In the genomic region with DNA sequence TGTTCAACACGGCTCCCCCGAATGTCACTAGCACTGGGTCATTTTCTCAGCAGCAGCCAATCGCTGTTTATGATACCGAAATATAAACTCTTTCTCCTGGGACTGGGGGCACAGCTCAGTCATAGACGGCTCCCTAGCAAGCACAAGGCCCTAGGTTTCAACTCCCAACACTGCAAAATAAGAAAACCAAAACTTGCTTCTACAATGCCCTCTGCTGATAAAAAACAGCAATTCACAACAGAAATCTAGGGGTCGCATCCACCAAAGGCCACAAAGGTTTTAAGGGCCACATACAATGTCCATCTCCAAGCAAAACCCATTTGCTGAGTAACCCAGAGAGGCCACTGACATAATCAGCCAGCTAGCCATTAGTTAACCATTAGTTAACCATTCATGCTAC, we compare ENCODE assay signal across 15 mouse cellular contexts. TPM values are rescaled to one million over a fixed set of nuclear protein-coding genes. Genes with fewer than 3 reads are reported as not detected.
A peak's percentile ranks its signal among the peaks of the same experiment; 100 is the strongest.
DNase-seq lines count a peak whose midpoint lies in the region; ATAC-seq and TF ChIP-seq lines count a peak whose summit lies in the region.
"Had no signal": no experiment of that assay in that cellular context is flagged by ENCODE, and none has a peak within 500 bp of the region (broad histone marks: within the 10 kb centered on the region; RNA-seq: fewer than 3 reads in every experiment).

No protein-coding gene starts in this region.

- in situ Hi-C loops in CH12.LX (cut with MboI; ENCODE audit: low pct_ligation_motif_present, low pct_unique_long_range_greater_than_20kb, low sequenced_read_pairs): no loop called here

- no peak for ATAC-seq in kidney, postnatal 0 days (replicated peaks; ENCODE audit: low FRiP score, low read depth)
- no peak for ATAC-seq in liver, embryonic 14.5 days (ENCODE audit: insufficient read depth)
- ATAC-seq in forebrain, embryonic 15.5 days (replicated peaks): no peak
- ATAC-seq: inflammation-experienced regulatory T-cells, adult 6 months had no signal

- peak; percentile 45 for TF ChIP-seq RAD21 in CH12.LX (IDR thresholded peaks at IDR 0.05; ENCODE audit: low read depth, low read length)
- TF ChIP-seq RAD21 in MEL (IDR thresholded peaks at IDR 0.05; ENCODE audit: low read depth, low read length): peak; percentile 35

- DNase-seq in kidney, postnatal 0 days (ENCODE audit: low spot score): no peak
- no peak for DNase-seq in kidney, postnatal 10 days
- DNase-seq in CH12.LX (ENCODE audit: extremely low read depth) (no peak), MEL (ENCODE audit: low read depth, low spot score) (no peak)
- DNase-seq in liver, embryonic 14.5 days (ENCODE audit: low read depth in 3 of 3, low spot score in 3 of 3): no peak
- no peak for DNase-seq in cerebellum, postnatal 14 days
- DNase-seq: adrenal gland, postnatal 25 days; cerebellum, adult 2 months; gastrocnemius, postnatal 36 days; spleen, adult 18-20 months; thymus, postnatal 36 days had no signal

- H3K79me2 ChIP-seq in CH12.LX (replicated peaks; ENCODE audit: control insufficient read depth, extremely low read depth, insufficient read depth, poor library complexity, severe bottlenecking) (no peaks in the 10 kb centered on the region), MEL (ENCODE audit: control insufficient read depth, insufficient read depth, low read length, poor library complexity) (no peaks in the 10 kb centered on the region)

- H3K4me1 ChIP-seq in kidney, postnatal 0 days (replicated peaks; ENCODE audit: insufficient read depth, low read length): no peaks in the 10 kb centered on the region
- H3K4me1 ChIP-seq in CH12.LX (ENCODE audit: control insufficient read depth in 1 of 2, insufficient read depth in 2 of 2) (peaks cover 0 to 4% of the 10 kb centered on the region in 2 experiments; a peak in 1 of 4 replicates), MEL (ENCODE audit: control insufficient read depth in 1 of 2, insufficient read depth in 2 of 2, low read length in 2 of 2) (peaks cover 16 to 28% of the 10 kb centered on the region in 2 experiments)
- peaks cover 79 to 83% of the 10 kb centered on the region in 2 experiments for H3K4me1 ChIP-seq in liver, embryonic 14.5 days (replicated peaks; ENCODE audit: control insufficient read depth in 2 of 2, insufficient read depth in 2 of 2, low read length in 1 of 2)
- H3K4me1 ChIP-seq in forebrain, embryonic 15.5 days: 0 out of 2 replicates have a peak, but pooled peaks cover 3% of the 10 kb centered on the region
- H3K4me1 ChIP-seq: hindbrain, embryonic 10.5 days; limb, embryonic 12.5 days had no signal

- no peak for TF ChIP-seq POLR2A in CH12.LX (IDR thresholded peaks at IDR 0.05; ENCODE audit: low read depth, low read length)
- no peak for TF ChIP-seq POLR2A in MEL (IDR thresholded peaks at IDR 0.05; ENCODE audit: control insufficient read depth in 1 of 2, insufficient read depth in 1 of 2, low read depth in 1 of 2, low read length in 2 of 2, poor library complexity in 1 of 2)

- TF ChIP-seq EP300 in CH12.LX (IDR thresholded peaks at IDR 0.05; ENCODE audit: low read length): no peak
- no peak for TF ChIP-seq EP300 in MEL (IDR thresholded peaks at IDR 0.05; ENCODE audit: low read depth in 1 of 2, low read length in 2 of 2)
- TF ChIP-seq EP300 in liver, embryonic 14.5 days (IDR thresholded peaks at IDR 0.05; ENCODE audit: low read depth): no peak

- H3K27me3 ChIP-seq in kidney, postnatal 0 days (ENCODE audit: insufficient read depth, low read length): no peaks in the 10 kb centered on the region
- no peaks in the 10 kb centered on the region for H3K27me3 ChIP-seq in CH12.LX (replicated peaks)
- H3K27me3 ChIP-seq in MEL (ENCODE audit: control insufficient read depth in 1 of 2, insufficient read depth in 2 of 2, low read length in 2 of 2): no peaks in the 10 kb centered on the region
- no peaks in the 10 kb centered on the region for H3K27me3 ChIP-seq in liver, embryonic 14.5 days (ENCODE audit: control insufficient read depth, insufficient read depth, low read length)
- H3K27me3 ChIP-seq in forebrain, embryonic 15.5 days: no peaks in the 10 kb centered on the region
- H3K27me3 ChIP-seq: limb, embryonic 12.5 days had no signal

- no peak overlapping the region for H3K4me2 ChIP-seq in kidney, postnatal 0 days (ENCODE audit: low read length)
- no peak overlapping the region for H3K4me2 ChIP-seq in CH12.LX (ENCODE audit: insufficient read depth, low read depth, poor library complexity, severe bottlenecking)
- peak overlapping the region; percentile 21 for H3K4me2 ChIP-seq in liver, embryonic 14.5 days (ENCODE audit: low read depth)
- H3K4me2 ChIP-seq in forebrain, embryonic 15.5 days (replicated peaks): no peak overlapping the region
- H3K4me2 ChIP-seq: limb, embryonic 12.5 days had no signal

- dilution Hi-C loops in CH12.LX (cut with MboI; ENCODE audit: extremely low pct_ligation_motif_present, extremely low pct_unique_long_range_greater_than_20kb, low sequenced_read_pairs): no loop called here

- H3K9ac ChIP-seq in kidney, postnatal 0 days (ENCODE audit: low read depth, low read length): no peak overlapping the region
- no peak overlapping the region for H3K9ac ChIP-seq in CH12.LX (ENCODE audit: insufficient read depth, low read depth)
- H3K9ac ChIP-seq in MEL (ENCODE audit: control insufficient read depth, low read depth, low read length, poor library complexity, severe bottlenecking): no peak overlapping the region
- H3K9ac ChIP-seq in liver, embryonic 14.5 days (replicated peaks): peak overlapping the region; percentile 2
- no peak overlapping the region for H3K9ac ChIP-seq in forebrain, embryonic 15.5 days (replicated peaks)
- H3K9ac ChIP-seq: limb, embryonic 12.5 days had no signal

- H3K36me3 ChIP-seq in kidney, postnatal 0 days (ENCODE audit: insufficient read depth, low read length): no peaks in the 10 kb centered on the region; the same call in 1 of the 2 replicates
- peaks cover 53 to 95% of the 10 kb centered on the region in 2 experiments for H3K36me3 ChIP-seq in CH12.LX (replicated peaks in 1 of 2; ENCODE audit: control insufficient read depth in 1 of 2, insufficient read depth in 1 of 2, low read length in 1 of 2)
- peaks cover 10 to 40% of the 10 kb centered on the region in 2 experiments for H3K36me3 ChIP-seq in MEL (ENCODE audit: control insufficient read depth in 1 of 2, insufficient read depth in 2 of 2, low read length in 2 of 2)
- H3K36me3 ChIP-seq in liver, embryonic 14.5 days (replicated peaks; ENCODE audit: control insufficient read depth, insufficient read depth, low read depth): peaks cover 51% of the 10 kb centered on the region
- H3K36me3 ChIP-seq in forebrain, embryonic 15.5 days: peaks cover 11% of the 10 kb centered on the region; the same call in 1 of the 2 replicates

- no peak overlapping the region for H3K4me3 ChIP-seq in kidney, postnatal 0 days (replicated peaks; ENCODE audit: low read depth, low read length)
- H3K4me3 ChIP-seq in CH12.LX (replicated peaks in 1 of 3; ENCODE audit: low read depth in 2 of 3, low read length in 2 of 3, poor library complexity in 1 of 3) (no peak overlapping the region), MEL (ENCODE audit: control insufficient read depth in 1 of 2, insufficient read depth in 1 of 2, low read depth in 2 of 2, low read length in 2 of 2) (no peak overlapping the region)
- no peak overlapping the region for H3K4me3 ChIP-seq in liver, embryonic 14.5 days (ENCODE audit: insufficient read depth in 1 of 2, low read depth in 2 of 2, low read length in 2 of 2)
- H3K4me3 ChIP-seq in forebrain, embryonic 15.5 days: no peak overlapping the region
- H3K4me3 ChIP-seq: hindbrain, embryonic 10.5 days; limb, embryonic 12.5 days had no signal

- H3K27ac ChIP-seq in kidney, postnatal 0 days: no peak overlapping the region
- no peak overlapping the region for H3K27ac ChIP-seq in CH12.LX (ENCODE audit: insufficient read depth, low read depth)
- peak overlapping the region; percentile 40; the same call in 1 of the 2 replicates for H3K27ac ChIP-seq in MEL (ENCODE audit: control insufficient read depth, low read depth, low read length)
- peak overlapping the region; percentile 62 for H3K27ac ChIP-seq in liver, embryonic 14.5 days
- no peak overlapping the region for H3K27ac ChIP-seq in forebrain, embryonic 15.5 days (replicated peaks)
- H3K27ac ChIP-seq: hindbrain, embryonic 10.5 days; limb, embryonic 12.5 days had no signal

- WGBS in kidney, postnatal 0 days: 77% methylated on average over 6 of the region's 6 CpGs
- WGBS in liver, embryonic 14.5 days (ENCODE audit: insufficient replicate concordance): 60% methylated on average over 6 of the region's 6 CpGs
- 88% methylated on average over 6 of the region's 6 CpGs for WGBS in forebrain, embryonic 15.5 days

- no peaks in the 10 kb centered on the region for H3K9me3 ChIP-seq in kidney, postnatal 0 days (replicated peaks; ENCODE audit: low read length)
- H3K9me3 ChIP-seq in CH12.LX (replicated peaks; ENCODE audit: low read length) (no peaks in the 10 kb centered on the region), MEL (replicated peaks; ENCODE audit: insufficient read depth, low read length) (no peaks in the 10 kb centered on the region)
- H3K9me3 ChIP-seq in liver, embryonic 14.5 days (ENCODE audit: control insufficient read depth, low read length): no peaks in the 10 kb centered on the region
- no peaks in the 10 kb centered on the region for H3K9me3 ChIP-seq in forebrain, embryonic 15.5 days
- H3K9me3 ChIP-seq: hindbrain, embryonic 10.5 days; limb, embryonic 12.5 days had no signal

- peak; percentile 49; the same call in 1 of the 2 replicates for TF ChIP-seq CTCF in kidney, postnatal 0 days (IDR thresholded peaks at IDR 0.05; ENCODE audit: low read depth)
- TF ChIP-seq CTCF in CH12.LX (conservative IDR thresholded peaks at IDR 0.05 in 1 of 2, IDR thresholded peaks at IDR 0.05 in 1 of 2; ENCODE audit: low read depth in 2 of 2, low read length in 2 of 2): peak in 1 of 2 experiments; percentile 45; a peak in 2 of 4 replicates
- peak in 1 of 3 experiments; percentile 31; a peak in 2 of 6 replicates for TF ChIP-seq CTCF in MEL (IDR thresholded peaks at IDR 0.05 in 2 of 3, conservative IDR thresholded peaks at IDR 0.05 in 1 of 3; ENCODE audit: control insufficient read depth in 1 of 3, insufficient read depth in 1 of 3, low read depth in 2 of 3, low read length in 3 of 3, poor library complexity in 1 of 3, severe bottlenecking in 1 of 3)
- TF ChIP-seq CTCF in liver, embryonic 14.5 days (IDR thresholded peaks at IDR 0.05; ENCODE audit: low read depth): no peak

TF ChIP-seq in MEL, 35 proteins besides CTCF, POLR2A, EP300 and RAD21 (continues in another document):
- TF ChIP-seq MXI1 (IDR thresholded peaks at IDR 0.05; ENCODE audit: low read depth, low read length): no peak

RNA-seq across cellular contexts. Expression of a gene that starts 41.8 kb away (rescaled TPM):
- 16.1 and 21.1 TPM in 2 replicates for polyA plus RNA-seq in kidney, postnatal 0 days (2015; fragmentation: Nextera tagmentation; extraction: Ambion mirVana)
- total RNA-seq in CH12.LX (2012; rRNA removed): 41.3 and 45.9 TPM in 2 replicates
- total RNA-seq in CH12.LX (2014; rRNA removed): 72.6 and 78.8 TPM in 2 replicates
- 50.7 and 51.7 TPM in 2 replicates for polyA plus RNA-seq in CH12.LX (2012; ENCODE audit: insufficient read length, low read depth)
- 36.1 and 38.6 TPM in 2 replicates for total RNA-seq in MEL (2012; rRNA removed)
- polyA plus RNA-seq in MEL (2012; ENCODE audit: insufficient read depth in 1 of 2, insufficient read length in 2 of 2, low read depth in 1 of 2, low replicate concordance in 2 of 2, missing spikeins in 1 of 2): 10 to 100 TPM in 1 of 2 experiments, not detected in 1; 48.9 TPM
- polyA plus RNA-seq in liver, embryonic 14.5 days (2012; rRNA removed): 23.4 and 34.1 TPM in 2 replicates
- 38.1 and 40.7 TPM in 2 replicates for polyA plus RNA-seq in liver, embryonic 14.5 days (2014; fragmentation: Nextera tagmentation; extraction: Ambion mirVana)
- 33.5 and 35.0 TPM in 2 replicates for polyA plus RNA-seq in forebrain, embryonic 15.5 days (2015; fragmentation: Nextera tagmentation; extraction: Ambion mirVana)

Comparison
In these comparisons a context has a peak if more than half of its experiments do, and no peak if none do; other contexts are left out.
1. H3K27ac ChIP-seq: peak in MEL (single experiment) and liver, embryonic 14.5 days (single experiment); none in kidney, postnatal 0 days (single experiment), CH12.LX (single experiment) and forebrain, embryonic 15.5 days (single experiment).